Mouse (Mus musculus) gonadal fat pad, adult 2 months (tissue): Measurements from ENCODE around the gene Ccdc91. TPM values are rescaled to one million over a fixed set of nuclear protein-coding genes. Genes with fewer than 3 reads are reported as not detected.

Experiments used
- DNase-seq: peaks from one replicate; pipeline ENCODE4 v3.0.0-alpha.2; 2012; ENCODE audit warnings: low read depth
- polyA plus RNA-seq: library from polyadenylated mRNA; depleted of rRNA; stranded (reverse); fragments of >200 nt; gene quantifications from 2 replicates; pipeline ENCODE4 v1.2.3, GENCODE M21; 2012

The Ccdc91 gene
- polyA plus RNA-seq, 1 experiment: 37.2 TPM

- DNase-seq: no peak
Measured at GRCm38 (mm10) chr6:147573137-147573536, 97.5 kb downstream of the Ccdc91 start.

GRCm38 (mm10) chr6:147574454-147575182, 99.0 kb downstream of the Ccdc91 start:
- DNase-seq: no peak

GRCm38 (mm10) chr6:147575183-147575784, 99.7 kb downstream of the Ccdc91 start:
- DNase-seq: no peak

- no peak for DNase-seq
Measured at GRCm38 (mm10) chr6:147587675-147588074, 112.0 kb downstream of the Ccdc91 start.

- DNase-seq: no peak
Measured at GRCm38 (mm10) chr6:147606666-147607065, 131.0 kb downstream of the Ccdc91 start.

- no peak for DNase-seq
Measured at GRCm38 (mm10) chr6:147607613-147608012, 132.0 kb downstream of the Ccdc91 start.

GRCm38 (mm10) chr6:147615306-147615705, 139.7 kb downstream of the Ccdc91 start:
- DNase-seq: no peak

- DNase-seq: peak; percentile 19
Measured at GRCm38 (mm10) chr6:147623142-147623541, 147.5 kb downstream of the Ccdc91 start.

GRCm38 (mm10) chr6:147636464-147636863, 160.8 kb downstream of the Ccdc91 start:
- DNase-seq: no peak

GRCm38 (mm10) chr6:147643875-147644274, 168.2 kb downstream of the Ccdc91 start:
- DNase-seq: no peak

GRCm38 (mm10) chr6:147644391-147644790, 168.8 kb downstream of the Ccdc91 start:
- DNase-seq: no peak

- DNase-seq: no peak
Measured at GRCm38 (mm10) chr6:147646401-147646968, 170.9 kb downstream of the Ccdc91 start.

- no peak for DNase-seq
Measured at GRCm38 (mm10) chr6:147658025-147658424, 182.4 kb downstream of the Ccdc91 start.

GRCm38 (mm10) chr6:147660718-147661117, 185.1 kb downstream of the Ccdc91 start:
- DNase-seq: peak; percentile 5

- DNase-seq: no peak
Measured at GRCm38 (mm10) chr6:147661841-147662240, 186.2 kb downstream of the Ccdc91 start.

GRCm38 (mm10) chr6:147662610-147663009, 187.0 kb downstream of the Ccdc91 start:
- no peak for DNase-seq

- no peak for DNase-seq
Measured at GRCm38 (mm10) chr6:147664339-147664738, 188.7 kb downstream of the Ccdc91 start.

GRCm38 (mm10) chr6:147671366-147671765, 195.7 kb downstream of the Ccdc91 start:
- no peak for DNase-seq

GRCm38 (mm10) chr6:147672481-147672880, 196.9 kb downstream of the Ccdc91 start:
- no peak for DNase-seq

- DNase-seq: no peak
Measured at GRCm38 (mm10) chr6:147675022-147675733, 199.6 kb downstream of the Ccdc91 start.

GRCm38 (mm10) chr6:147676214-147676613, 200.6 kb downstream of the Ccdc91 start:
- no peak for DNase-seq
